Mouse (Mus musculus) bone marrow, adult 2 months (tissue): ENCODE data around the gene Arhgdig.

Experiments used
- CTCF ChIP-seq: fragments of 200-500 bp; IDR thresholded peaks from 2 replicates; pipeline ENCODE4 v1.5.1; 2011; ENCODE audit warnings: low read length, control low read depth; ENCODE audit not compliant: control insufficient read depth, insufficient read depth
- POLR2A ChIP-seq: fragments of 200-500 bp; IDR thresholded peaks from 2 replicates; pipeline ENCODE4 v1.6.1; 2011; ENCODE audit warnings: low read depth, mild to moderate bottlenecking, control low read depth, low read length, borderline replicate concordance; ENCODE audit not compliant: control insufficient read depth

DNA sequence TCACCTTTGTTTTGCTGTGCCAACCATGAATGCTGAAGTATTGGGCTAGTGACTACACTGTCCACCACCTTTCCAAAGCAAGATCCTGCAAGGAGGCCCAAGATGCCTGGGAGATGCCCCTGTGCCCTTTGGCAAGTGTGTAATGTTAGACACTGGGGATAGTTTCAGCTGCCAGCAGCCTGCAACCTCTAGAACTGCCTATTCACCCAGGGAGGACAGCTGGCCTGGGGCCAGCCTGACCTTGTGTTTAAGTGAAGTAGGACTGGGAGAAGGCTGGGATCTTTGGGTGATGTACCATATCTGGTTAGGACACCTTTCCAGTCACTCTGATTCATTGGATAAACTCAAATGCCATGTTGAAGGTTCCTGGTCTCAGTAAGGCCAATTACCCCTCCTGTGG is 5.6 kb downstream of the Arhgdig start:
- no peak for TF ChIP-seq CTCF
- TF ChIP-seq POLR2A: no peak
